40 mouse cellular contexts compared by ENCODE assay signal in the genomic region with DNA sequence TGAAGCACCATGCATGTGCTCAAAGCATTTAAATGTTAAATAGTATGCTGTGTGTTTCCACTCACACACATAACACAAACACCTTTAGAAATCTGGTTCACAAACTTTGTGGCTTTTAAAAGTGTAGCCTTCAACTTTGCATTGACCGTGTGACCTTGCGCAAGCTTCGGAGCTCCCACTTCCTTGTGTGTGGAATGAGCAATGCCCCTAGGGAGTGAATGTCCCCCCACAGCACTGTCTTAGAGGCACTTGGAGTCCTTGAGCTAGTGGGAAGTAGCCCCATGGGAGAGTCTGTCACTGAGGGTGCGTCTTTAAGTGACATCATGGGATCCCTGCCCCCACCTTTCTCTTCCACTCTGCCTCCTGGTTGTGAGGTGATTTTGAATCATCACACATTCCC. TPM values are rescaled to one million over a fixed set of nuclear protein-coding genes. Genes with fewer than 3 reads are reported as not detected.
A peak's percentile ranks its signal among the peaks of the same experiment; 100 is the strongest.
DNase-seq lines count a peak whose midpoint lies in the region; ATAC-seq and TF ChIP-seq lines count a peak whose summit lies in the region.
"Had no signal": no experiment of that assay in that cellular context is flagged by ENCODE, and none has a peak within 500 bp of the region (broad histone marks: within the 10 kb centered on the region; RNA-seq: fewer than 3 reads in every experiment).

No protein-coding gene starts in this region.

- WGBS in lung, postnatal 0 days = 45% methylated on average over 4 of the region's 4 CpGs
- 55% methylated on average over 4 of the region's 4 CpGs for WGBS in liver, embryonic 12.5 days (ENCODE audit: insufficient replicate concordance)

- no peak for TF ChIP-seq EP300 in lung, postnatal 0 days (IDR thresholded peaks at IDR 0.05)

- no peaks in the 10 kb centered on the region for H3K36me3 ChIP-seq in lung, postnatal 0 days (ENCODE audit: insufficient read depth, low read length)
- no peaks in the 10 kb centered on the region for H3K36me3 ChIP-seq in liver, embryonic 12.5 days
- H3K36me3 ChIP-seq: hindbrain, embryonic 15.5 days; limb, embryonic 12.5 days; midbrain, embryonic 15.5 days; neural tube, embryonic 12.5 days had no signal

- ATAC-seq in lung, postnatal 0 days = peak; percentile 44
- ATAC-seq in megakaryocyte progenitor cell, adult 5-6 weeks (replicated peaks; ENCODE audit: poor library complexity) = peak; percentile 69
- ATAC-seq in liver, embryonic 12.5 days = no peak
- ATAC-seq: activated CD4-positive, CD25-positive, alpha-beta regulatory T cell, adult 4 months; forebrain, embryonic 16.5 days; midbrain, embryonic 15.5 days had no signal

- no peak overlapping the region for H3K9ac ChIP-seq in lung, postnatal 0 days (replicated peaks; ENCODE audit: low read depth)
- no peak overlapping the region for H3K9ac ChIP-seq in liver, embryonic 12.5 days
- H3K9ac ChIP-seq: heart, embryonic 12.5 days; hindbrain, embryonic 15.5 days; limb, embryonic 12.5 days; midbrain, embryonic 15.5 days; neural tube, embryonic 12.5 days had no signal

- no peak for TF ChIP-seq CTCF in lung, postnatal 0 days (IDR thresholded peaks at IDR 0.05)

- H3K4me2 ChIP-seq in lung, postnatal 0 days (replicated peaks; ENCODE audit: low read depth, low read length) = no peak overlapping the region
- no peak overlapping the region for H3K4me2 ChIP-seq in liver, embryonic 12.5 days
- H3K4me2 ChIP-seq: heart, embryonic 12.5 days; hindbrain, embryonic 15.5 days; limb, embryonic 12.5 days; midbrain, embryonic 15.5 days; neural tube, embryonic 12.5 days had no signal

- no peaks in the 10 kb centered on the region for H3K4me1 ChIP-seq in lung, postnatal 0 days (ENCODE audit: insufficient read depth, low read depth, low read length)
- no peaks in the 10 kb centered on the region for H3K4me1 ChIP-seq in liver, embryonic 12.5 days
- H3K4me1 ChIP-seq: heart, embryonic 12.5 days; hindbrain, embryonic 15.5 days; limb, embryonic 12.5 days; midbrain, embryonic 10.5 days; neural tube, embryonic 12.5 days had no signal

- no peak overlapping the region for H3K27ac ChIP-seq in lung, postnatal 0 days (ENCODE audit: low read length)
- H3K27ac ChIP-seq in liver, embryonic 12.5 days = no peak overlapping the region
- H3K27ac ChIP-seq: hindbrain, embryonic 15.5 days; layer of hippocampus, adult 2 months; left cerebral cortex, adult 2 months; limb, embryonic 12.5 days; macrophage; midbrain, embryonic 10.5 days; midbrain, embryonic 15.5 days; neural tube, embryonic 12.5 days had no signal

- DNase-seq in adrenal gland, postnatal 14 days = peak; percentile 52
- DNase-seq in adrenal gland, adult (ENCODE audit: inconsistent age in 2 of 2, low spot score in 1 of 2) = no peak
- peak; percentile 28 for DNase-seq in lung, postnatal 0 days (ENCODE audit: low spot score)
- DNase-seq in lung, postnatal 10 days = no peak
- no peak for DNase-seq in layer of hippocampus, adult 18-20 months (ENCODE audit: low spot score in 2 of 2)
- DNase-seq: adrenal gland, postnatal 25 days; cerebellum, adult 11-12 months; cerebellum, adult 9-11 months; kidney, postnatal 25 days; right cerebral cortex, adult 18-20 months; spleen, adult 18-20 months; thymus, adult 18-20 months; thymus, postnatal 25 days had no signal

- H3K27me3 ChIP-seq in lung, postnatal 0 days (replicated peaks; ENCODE audit: insufficient read depth, low read length) = no peaks in the 10 kb centered on the region
- no peaks in the 10 kb centered on the region for H3K27me3 ChIP-seq in liver, embryonic 12.5 days (replicated peaks)
- H3K27me3 ChIP-seq: heart, embryonic 12.5 days; hindbrain, embryonic 15.5 days; limb, embryonic 12.5 days; midbrain, embryonic 15.5 days; neural tube, embryonic 12.5 days had no signal

- H3K4me3 ChIP-seq in lung, postnatal 0 days (ENCODE audit: low read depth, low read length) = no peak overlapping the region
- no peak overlapping the region for H3K4me3 ChIP-seq in liver, embryonic 12.5 days
- H3K4me3 ChIP-seq: erythroblast, embryonic 14.5 days; heart, embryonic 12.5 days; hindbrain, embryonic 15.5 days; layer of hippocampus, adult 2 months; left cerebral cortex, adult 2 months; limb, embryonic 12.5 days; midbrain, embryonic 10.5 days; midbrain, embryonic 15.5 days; myocyte; neural tube, embryonic 12.5 days had no signal

- H3K9me3 ChIP-seq in lung, postnatal 0 days (ENCODE audit: low read length) = no peaks in the 10 kb centered on the region
- no peaks in the 10 kb centered on the region for H3K9me3 ChIP-seq in liver, embryonic 12.5 days (replicated peaks)
- H3K9me3 ChIP-seq: heart, embryonic 12.5 days; hindbrain, embryonic 15.5 days; limb, embryonic 12.5 days; midbrain, embryonic 10.5 days; midbrain, embryonic 15.5 days; neural tube, embryonic 12.5 days had no signal

RNA-seq across cellular contexts. Expression of gene Fam71a, which starts 1.6 kb away (rescaled TPM):
- not detected in 2 replicates for total RNA-seq in adrenal gland, postnatal 14 days (2021)
- not detected in 2 replicates for polyA plus RNA-seq in lung, postnatal 0 days (2015; fragmentation: Nextera tagmentation; extraction: Ambion mirVana)
- total RNA-seq in megakaryocyte progenitor cell, adult 5-6 weeks (2015) = 0.12 TPM in 1 of 2 replicates, not detected in the other
- not detected in 2 replicates for total RNA-seq in megakaryocyte progenitor cell, adult 5-6 weeks (2017)
- not detected in 2 replicates for polyA plus RNA-seq in liver, embryonic 12.5 days (2016; fragmentation: Nextera tagmentation; extraction: Ambion mirVana)
- not detected for total RNA-seq in layer of hippocampus, adult 18-20 months (2021)
- total RNA-seq: adrenal gland, postnatal 25 days; gastrocnemius, adult 8-10 months; layer of hippocampus, adult 2 months; layer of hippocampus, postnatal 14 days; left cerebral cortex, adult 2 months; left cerebral cortex, postnatal 25 days; liver, adult 2 months had no signal
- polyA plus RNA-seq: activated CD4-positive, CD25-positive, alpha-beta regulatory T cell, adult 4 months; embryonic facial prominence, embryonic 14.5 days; erythroblast, embryonic 14.5 days; forebrain, embryonic 11.5 days; forebrain, embryonic 16.5 days; heart, embryonic 12.5 days; heart, postnatal 0 days; hindbrain, embryonic 15.5 days; intestine, embryonic 14.5 days; kidney, embryonic 14.5 days; limb, embryonic 12.5 days; liver, adult 2 months; liver, embryonic 16.5 days; lung, embryonic 16.5 days; macrophage; midbrain, embryonic 10.5 days; midbrain, embryonic 15.5 days; myocyte; neural tube, embryonic 12.5 days; stomach, embryonic 16.5 days had no signal

RNA-seq across cellular contexts. Expression of gene Atf3, which starts 51.6 kb away (rescaled TPM):
- total RNA-seq in adrenal gland, postnatal 14 days (2021) = 2.4 and 4.8 TPM in 2 replicates
- polyA plus RNA-seq in lung, postnatal 0 days (2015; fragmentation: Nextera tagmentation; extraction: Ambion mirVana) = 8.2 and 8.3 TPM in 2 replicates
- total RNA-seq in megakaryocyte progenitor cell, adult 5-6 weeks (2015) = 2.2 and 8.0 TPM in 2 replicates
- total RNA-seq in megakaryocyte progenitor cell, adult 5-6 weeks (2017) = 1.0 and 20.5 TPM in 2 replicates
- polyA plus RNA-seq in liver, embryonic 12.5 days (2016; fragmentation: Nextera tagmentation; extraction: Ambion mirVana) = 2.3 and 2.4 TPM in 2 replicates
- 1 to 10 TPM; 1.6 to 1.7 TPM for total RNA-seq in layer of hippocampus, adult 18-20 months (2021)
- polyA plus RNA-seq: activated CD4-positive, CD25-positive, alpha-beta regulatory T cell, adult 4 months had no signal

Comparison
In these comparisons a context has a peak if more than half of its experiments do, and no peak if none do; other contexts are left out.
1. DNase-seq: peak in adrenal gland, postnatal 14 days (single experiment) and lung, postnatal 0 days (single experiment); none in adrenal gland, adult (0 of 2), lung, postnatal 10 days (single experiment) and layer of hippocampus, adult 18-20 months (0 of 2).